Comparison of ENCODE assay signal across 9 mouse cellular contexts in the genomic region with DNA sequence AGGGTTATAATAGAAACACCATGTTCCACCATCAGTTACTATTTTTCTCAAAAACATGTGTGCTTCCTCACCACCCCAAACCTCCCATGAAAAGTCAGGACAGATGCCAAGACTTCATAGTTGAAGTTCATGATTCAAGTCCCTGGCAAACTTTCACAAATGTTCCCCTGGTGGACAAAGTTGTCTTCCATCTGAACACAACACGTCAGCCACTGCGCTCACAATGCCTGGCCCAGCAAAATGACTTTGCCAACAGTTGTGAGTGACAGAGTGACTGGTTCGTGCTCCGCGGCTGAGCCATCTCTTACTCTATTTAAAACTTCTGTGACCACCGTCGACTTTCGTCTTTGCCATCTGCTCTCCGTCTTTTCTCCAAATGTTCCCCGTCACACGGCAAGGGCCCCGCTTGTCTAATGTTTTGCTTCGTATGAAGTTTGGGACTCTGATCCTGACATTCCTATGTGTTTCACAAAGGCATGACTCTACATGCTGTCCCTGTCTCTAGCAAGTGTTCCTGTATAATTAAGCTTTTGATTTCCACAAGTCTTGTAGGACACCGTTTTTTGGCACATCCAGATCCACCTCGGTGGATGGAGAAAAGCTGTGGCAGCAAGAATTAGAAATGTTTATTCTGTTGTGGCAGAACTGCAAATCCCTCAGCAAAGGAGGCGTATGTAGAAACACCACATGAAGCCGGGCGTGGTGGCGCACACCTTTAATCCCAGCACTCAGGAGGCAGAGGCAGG.
DNase-seq lines count a peak whose midpoint lies in the region; ATAC-seq and TF ChIP-seq lines count a peak whose summit lies in the region.
"Had no signal": no experiment of that assay in that cellular context is flagged by ENCODE, and none has a peak within 500 bp of the region (broad histone marks: within the 10 kb centered on the region; RNA-seq: fewer than 3 reads in every experiment).

No protein-coding gene starts in this region.

- H3K9me3 ChIP-seq in kidney, postnatal 0 days (replicated peaks; ENCODE audit: low read length): no peaks in the 10 kb centered on the region
- H3K9me3 ChIP-seq in kidney, embryonic 14.5 days (ENCODE audit: control insufficient read depth, low read length): no peaks in the 10 kb centered on the region
- H3K9me3 ChIP-seq in heart, embryonic 16.5 days (replicated peaks; ENCODE audit: control insufficient read depth, low read length): no peaks in the 10 kb centered on the region
- H3K9me3 ChIP-seq: hindbrain, embryonic 13.5 days had no signal

- intact Hi-C loops in left cerebral cortex, adult 2 months (cut with DNase I): no loop called here

- H3K27me3 ChIP-seq in kidney, postnatal 0 days (ENCODE audit: insufficient read depth, low read length): no peaks in the 10 kb centered on the region
- no peaks in the 10 kb centered on the region for H3K27me3 ChIP-seq in kidney, embryonic 14.5 days (ENCODE audit: control insufficient read depth, insufficient read depth, low read length)
- no peaks in the 10 kb centered on the region for H3K27me3 ChIP-seq in heart, embryonic 16.5 days (ENCODE audit: control insufficient read depth, insufficient read depth, low read length)
- H3K27me3 ChIP-seq: hindbrain, embryonic 13.5 days had no signal

- no peak overlapping the region for H3K27ac ChIP-seq in kidney, postnatal 0 days
- H3K27ac ChIP-seq in kidney, embryonic 14.5 days (ENCODE audit: low read depth, low read length): no peak overlapping the region
- H3K27ac ChIP-seq in heart, embryonic 16.5 days (ENCODE audit: low read length): peak overlapping the region; percentile 51
- H3K27ac ChIP-seq in left cerebral cortex, adult 2 months: no peak overlapping the region
- H3K27ac ChIP-seq: hindbrain, embryonic 13.5 days had no signal

- H3K36me3 ChIP-seq in kidney, postnatal 0 days (ENCODE audit: insufficient read depth, low read length): no peaks in the 10 kb centered on the region
- H3K36me3 ChIP-seq in kidney, embryonic 14.5 days (ENCODE audit: control insufficient read depth, insufficient read depth, low read length): no peaks in the 10 kb centered on the region
- H3K36me3 ChIP-seq in heart, embryonic 16.5 days (ENCODE audit: control insufficient read depth, insufficient read depth): no peaks in the 10 kb centered on the region
- H3K36me3 ChIP-seq: hindbrain, embryonic 13.5 days had no signal

- H3K4me1 ChIP-seq in kidney, postnatal 0 days (replicated peaks; ENCODE audit: insufficient read depth, low read length): no peaks in the 10 kb centered on the region
- H3K4me1 ChIP-seq in kidney, embryonic 14.5 days (ENCODE audit: control insufficient read depth, insufficient read depth, low read length): no peaks in the 10 kb centered on the region
- H3K4me1 ChIP-seq in heart, embryonic 16.5 days (ENCODE audit: control insufficient read depth, insufficient read depth, low read length): 0 out of 2 replicates have a peak, but pooled peaks cover 4% of the 10 kb centered on the region
- H3K4me1 ChIP-seq: hindbrain, embryonic 13.5 days had no signal

- ATAC-seq in kidney, postnatal 0 days (replicated peaks; ENCODE audit: low FRiP score, low read depth): no peak
- no peak for ATAC-seq in kidney, embryonic 14.5 days (ENCODE audit: low FRiP score, low TSS enrichment)
- no peak for ATAC-seq in heart, embryonic 16.5 days (replicated peaks; ENCODE audit: extremely low read depth, insufficient read depth, low FRiP score)

- H3K4me3 ChIP-seq in kidney, postnatal 0 days (replicated peaks; ENCODE audit: low read depth, low read length): no peak overlapping the region
- H3K4me3 ChIP-seq in kidney, embryonic 14.5 days (ENCODE audit: low read length): no peak overlapping the region
- no peak overlapping the region for H3K4me3 ChIP-seq in heart, embryonic 16.5 days (ENCODE audit: low read length)
- H3K4me3 ChIP-seq in left cerebral cortex, adult 2 months: no peak overlapping the region
- H3K4me3 ChIP-seq: hindbrain, embryonic 13.5 days had no signal

- peak; percentile 34 for TF ChIP-seq CTCF in kidney, postnatal 0 days (IDR thresholded peaks at IDR 0.05; ENCODE audit: low read depth)
- no peak; the same call in 1 of the 2 replicates for TF ChIP-seq CTCF in left cerebral cortex, adult 2 months (IDR thresholded peaks at IDR 0.05)

- 77% methylated on average over 19 of the region's 19 CpGs for WGBS in kidney, postnatal 0 days
- WGBS in kidney, embryonic 14.5 days: 81% methylated on average over 19 of the region's 19 CpGs
- 74% methylated on average over 19 of the region's 19 CpGs for WGBS in heart, embryonic 16.5 days

- H3K4me2 ChIP-seq in kidney, postnatal 0 days (ENCODE audit: low read length): no peak overlapping the region
- H3K4me2 ChIP-seq in kidney, embryonic 14.5 days (replicated peaks; ENCODE audit: low read depth, low read length): no peak overlapping the region
- no peak overlapping the region; the same call in 1 of the 2 replicates for H3K4me2 ChIP-seq in heart, embryonic 16.5 days (ENCODE audit: low read depth, low read length)
- H3K4me2 ChIP-seq: hindbrain, embryonic 13.5 days had no signal

- peak; percentile 46 for DNase-seq in kidney, postnatal 0 days (ENCODE audit: low spot score)
- peak; percentile 42 for DNase-seq in fibroblast of lung, adult 2 months (ENCODE audit: low read depth)
- peak; percentile 69 for DNase-seq in lung, postnatal 14 days
- DNase-seq in spleen, postnatal 4 days (ENCODE audit: low spot score in 2 of 2): no peak
- no peak for DNase-seq in left cerebral cortex, adult 2 months (ENCODE audit: extremely low spot score in 1 of 2, low spot score in 2 of 2)
- DNase-seq: cerebellum, adult 2 months had no signal

- no peak overlapping the region for H3K9ac ChIP-seq in kidney, postnatal 0 days (ENCODE audit: low read depth, low read length)
- no peak overlapping the region for H3K9ac ChIP-seq in kidney, embryonic 14.5 days (ENCODE audit: low read depth, low read length)
- H3K9ac ChIP-seq in heart, embryonic 16.5 days (ENCODE audit: low read length): no peak overlapping the region
- H3K9ac ChIP-seq: hindbrain, embryonic 13.5 days had no signal

Comparison
In these comparisons a context has a peak if more than half of its experiments do, and no peak if none do; other contexts are left out.
1. DNase-seq: peak in kidney, postnatal 0 days (single experiment), fibroblast of lung, adult 2 months (single experiment) and lung, postnatal 14 days (single experiment); none in spleen, postnatal 4 days (0 of 2) and left cerebral cortex, adult 2 months (0 of 2).